Mouse (Mus musculus) induced T-regulatory cell, adult 2 months (primary cell): ENCODE results near the gene Chac2.
"Not testable (repeated sequence)": the region's sequence is repeated elsewhere in the genome, so short reads cannot be mapped to it uniquely, and the experiment has no call there.

Source experiments
- DNase-seq: peaks from one replicate; pipeline ENCODE4 v3.0.0-alpha.2; 2012; ENCODE audit warnings: low read depth

The Chac2 gene

DNA sequence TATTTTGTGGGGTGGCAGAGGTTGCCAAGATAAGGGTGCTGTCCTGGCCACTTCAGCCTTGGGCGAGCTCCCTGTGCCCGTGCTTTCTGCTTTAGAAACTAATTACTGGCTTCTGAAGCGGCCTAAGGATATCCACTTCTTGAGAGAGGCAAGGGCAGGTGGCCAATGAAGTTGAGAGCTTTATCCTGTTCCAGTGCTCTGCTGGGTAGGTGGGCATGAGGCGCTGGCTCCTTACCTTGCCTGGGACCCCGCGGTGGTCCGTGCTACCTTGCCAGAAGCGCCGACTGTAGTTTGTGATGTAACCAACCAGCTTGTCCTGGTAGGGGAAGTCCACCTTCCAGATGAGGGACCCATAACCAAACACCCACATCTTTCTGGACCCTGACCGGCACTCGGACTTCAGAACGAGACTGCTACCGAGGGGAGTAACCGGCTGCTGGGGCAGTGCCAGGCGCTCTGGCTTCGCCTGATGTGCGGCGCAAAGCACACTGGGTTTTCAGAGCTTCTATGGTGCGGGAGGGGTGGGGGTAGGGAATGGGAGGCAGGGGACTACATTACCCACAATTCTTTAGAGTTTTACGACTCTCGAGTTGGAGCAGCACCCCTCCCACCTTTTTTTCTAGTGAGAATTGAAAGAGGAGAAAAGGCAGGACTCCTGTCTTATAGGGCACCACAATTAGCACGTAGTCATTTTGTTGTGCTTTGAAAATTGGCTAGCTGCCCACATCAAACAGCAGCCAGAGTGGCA is at the start of gene Chac2:
Gene Chac2, minus strand, starts transcription at position 474 of the 748 bp plus-strand sequence.
- DNase-seq = peak; percentile 88

DNA sequence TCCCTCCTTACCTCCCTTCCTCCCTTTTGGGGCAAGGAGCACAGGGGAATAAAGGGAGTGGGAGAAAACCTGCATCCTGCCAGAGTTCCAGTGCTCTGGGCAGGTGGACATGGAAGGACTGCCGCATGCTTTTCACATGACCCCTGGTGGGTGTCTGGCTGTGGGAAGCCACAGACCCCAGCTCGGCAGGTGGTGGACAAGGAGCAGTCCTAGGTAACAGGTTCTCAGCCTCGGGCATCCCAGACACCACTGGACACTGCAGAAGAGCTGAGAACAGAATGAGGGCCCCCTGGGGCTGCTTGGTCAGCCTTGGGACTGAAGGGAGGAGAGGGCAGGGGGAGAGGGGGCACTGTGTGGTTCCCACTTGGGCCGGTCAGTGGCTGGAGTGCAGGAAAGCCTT is 48.8 kb upstream of the Chac2 start:
- DNase-seq = no peak

DNA sequence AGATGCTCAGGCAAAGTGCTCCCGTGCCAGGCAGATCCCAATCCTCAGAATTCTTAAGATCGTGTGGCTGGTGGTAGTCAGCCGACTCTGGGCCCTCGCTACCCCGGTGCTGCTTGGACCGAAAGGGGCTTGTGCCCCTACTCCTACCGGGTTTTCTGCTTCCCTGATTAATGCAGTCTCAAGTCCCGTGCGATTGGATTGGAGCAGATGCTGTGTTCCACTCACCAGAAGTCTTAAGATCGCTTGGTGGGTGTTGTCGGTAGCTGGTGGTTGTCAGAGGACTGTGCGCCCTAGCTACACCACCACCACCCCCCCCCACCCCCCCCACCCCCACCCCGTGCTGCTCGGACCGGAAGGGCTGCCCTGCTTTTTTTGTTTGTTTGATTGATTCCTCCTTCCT is 31.3 kb upstream of the Chac2 start:
- not testable (repeated sequence) for DNase-seq

DNA sequence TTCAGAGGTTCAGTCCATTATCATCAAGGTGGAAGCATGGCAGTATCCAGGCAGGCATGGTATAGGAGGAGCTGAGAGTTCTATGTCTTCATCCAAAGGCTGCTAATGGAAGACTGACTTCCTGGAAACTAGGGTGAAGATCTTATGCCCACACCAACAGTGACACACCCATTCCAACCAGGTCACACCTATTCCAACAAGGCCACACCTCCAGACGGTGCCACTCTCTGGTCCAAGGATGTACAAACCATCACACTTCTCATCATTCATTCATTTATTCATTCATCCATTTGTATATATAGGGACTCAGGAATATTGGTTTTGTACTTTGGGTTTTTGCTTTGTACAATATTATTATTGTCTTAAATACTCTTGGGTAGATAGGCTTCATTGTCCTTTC is 23.5 kb upstream of the Chac2 start:
- DNase-seq = not testable (repeated sequence)

DNA sequence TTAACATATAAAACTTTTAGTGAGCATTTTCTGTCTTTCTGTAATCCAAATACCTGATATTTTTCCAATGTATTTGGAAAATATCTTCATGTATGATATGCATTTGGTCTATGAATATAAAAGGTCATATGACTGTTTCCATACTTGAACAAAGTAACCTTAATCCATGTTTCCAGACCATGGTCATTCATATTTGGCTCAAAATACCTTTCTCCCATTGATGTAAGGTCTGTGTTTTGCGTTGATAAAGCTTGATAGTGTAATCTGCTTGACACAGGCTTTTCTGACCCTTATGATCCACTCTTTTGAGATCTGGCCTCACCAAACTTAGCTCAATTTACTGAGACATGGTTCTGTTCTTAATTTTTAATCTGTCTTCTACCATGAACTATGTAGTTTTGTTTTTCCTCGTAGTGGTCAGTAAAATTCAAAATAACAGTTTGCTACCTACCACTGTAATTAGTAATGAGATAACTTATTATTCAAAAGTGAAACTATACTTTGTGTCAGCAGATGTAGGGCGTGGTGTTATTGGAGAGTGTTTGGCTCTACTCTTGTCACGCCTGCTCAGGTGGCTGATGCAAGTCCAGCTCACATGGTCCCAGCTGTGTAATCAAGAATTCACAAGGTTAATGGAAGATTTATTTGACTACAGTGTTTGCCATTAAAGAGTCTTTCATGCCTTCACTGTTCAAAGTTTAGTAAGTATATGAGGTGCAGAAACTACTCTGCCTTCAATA is 15.2 kb upstream of the Chac2 start:
- no peak for DNase-seq

DNA sequence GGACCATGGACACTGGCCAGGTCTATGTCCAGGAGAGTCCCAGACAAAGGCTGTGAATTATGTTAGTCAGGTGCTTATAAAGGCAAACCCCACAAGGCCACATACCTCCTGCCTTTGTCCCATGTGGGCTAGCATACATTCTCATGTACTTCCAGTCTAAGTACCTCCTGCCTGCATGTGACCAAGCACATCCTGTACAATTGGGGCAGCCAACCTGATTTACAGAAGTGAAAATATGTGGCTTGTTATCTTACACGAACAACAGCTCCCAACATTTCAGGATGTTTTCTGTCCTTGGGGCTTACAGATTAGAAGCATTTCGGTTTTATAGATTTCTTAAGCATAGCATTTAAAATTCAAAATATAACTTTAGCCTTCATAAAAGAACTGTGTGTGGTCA is 13.9 kb upstream of the Chac2 start:
- DNase-seq = no peak

DNA sequence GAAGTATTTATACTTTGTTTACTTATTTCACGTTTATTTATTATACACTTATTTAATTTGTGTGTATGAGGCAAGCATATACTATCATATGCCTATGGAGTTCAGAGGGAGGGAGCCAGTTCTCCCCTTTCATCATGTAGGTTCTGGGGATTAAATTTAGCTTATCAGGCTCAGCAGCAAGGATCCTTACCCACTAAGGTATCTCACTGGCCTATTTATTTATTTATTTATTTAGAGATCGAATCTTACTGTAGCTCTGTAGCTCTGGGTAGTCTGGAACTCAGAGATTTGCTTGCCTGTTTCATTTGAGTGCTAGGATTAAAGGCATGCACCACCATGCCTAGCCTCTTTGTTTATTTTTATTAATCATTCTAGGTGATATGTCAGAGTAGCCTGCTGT is 12.6 kb upstream of the Chac2 start:
- DNase-seq = no peak

DNA sequence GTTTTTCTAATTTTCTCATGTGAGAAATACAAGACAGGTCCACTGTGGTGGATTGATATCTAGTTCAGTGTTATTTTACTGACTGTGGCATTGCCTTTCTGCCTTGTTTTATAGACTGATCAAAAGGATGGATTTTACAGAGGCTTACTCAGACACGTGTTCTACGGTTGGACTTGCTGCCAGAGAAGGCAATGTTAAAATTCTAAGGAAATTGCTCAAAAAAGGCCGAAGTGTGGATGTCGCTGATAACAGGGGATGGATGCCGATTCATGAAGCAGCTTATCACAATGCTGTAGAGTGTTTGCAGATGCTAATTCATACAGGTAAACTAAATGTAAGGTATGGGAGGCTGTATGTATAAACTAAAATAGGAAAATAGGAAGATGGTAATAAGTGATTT is 12.0 kb upstream of the Chac2 start:
- no peak for DNase-seq

DNA sequence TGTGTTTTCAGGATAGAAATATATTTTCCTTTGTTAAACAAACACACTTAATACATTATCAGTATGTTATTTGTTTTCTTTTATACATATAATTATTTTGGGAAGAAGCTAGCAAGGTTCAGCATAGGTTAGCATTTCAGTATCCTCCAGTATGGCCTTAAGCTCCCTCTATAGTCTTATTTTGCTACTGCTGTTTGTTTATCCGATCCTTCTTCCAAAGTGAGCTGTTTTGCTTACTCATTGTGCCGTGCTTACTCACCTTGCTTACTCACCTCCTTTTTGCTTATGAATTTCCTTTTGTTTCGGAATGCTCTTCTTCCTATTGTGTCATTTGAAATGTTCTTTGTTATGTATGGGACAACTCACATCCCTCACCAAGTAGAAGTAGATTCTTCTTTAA is 10.5 kb upstream of the Chac2 start:
- DNase-seq = no peak

DNA sequence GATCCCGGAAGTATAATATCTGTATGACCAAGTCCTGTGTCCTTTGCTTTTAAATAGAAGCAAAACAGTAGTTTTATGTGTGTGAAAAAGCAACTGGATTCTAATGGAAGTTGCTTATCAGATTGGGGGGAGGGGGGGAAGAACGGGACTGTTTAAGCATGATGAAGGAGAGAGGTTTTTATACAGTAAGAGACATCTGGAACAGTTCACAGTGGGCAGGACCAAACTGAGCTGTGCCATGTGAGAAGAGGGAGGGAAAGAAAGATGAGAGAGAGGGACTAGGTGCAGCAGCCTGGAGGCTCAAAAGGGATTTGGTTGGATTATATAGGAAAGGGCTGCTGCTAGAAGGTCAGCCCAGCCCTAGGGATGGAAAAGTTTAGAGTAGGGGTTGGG is 471 bp upstream of the Chac2 start:
- DNase-seq = no peak

DNA sequence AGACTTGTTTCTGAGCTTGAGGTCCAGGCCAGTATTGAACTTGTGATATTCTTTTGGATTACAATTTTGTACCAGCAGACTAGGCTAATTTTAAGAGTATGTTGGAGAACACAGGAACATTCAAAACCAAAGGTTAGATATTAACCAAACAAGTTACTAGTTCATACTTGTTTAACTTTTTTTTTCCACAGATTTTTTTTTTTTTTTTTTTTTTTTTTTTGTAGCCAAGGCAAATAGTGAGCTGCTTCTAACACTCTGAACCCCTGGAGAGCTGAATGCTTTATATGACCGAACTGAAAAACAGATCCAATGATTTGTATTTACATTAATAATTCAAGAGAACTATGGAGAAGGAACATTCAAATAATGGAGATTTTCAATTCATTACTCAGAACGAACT is 913 bp downstream of the Chac2 start:
- peak; percentile 7 for DNase-seq

DNA sequence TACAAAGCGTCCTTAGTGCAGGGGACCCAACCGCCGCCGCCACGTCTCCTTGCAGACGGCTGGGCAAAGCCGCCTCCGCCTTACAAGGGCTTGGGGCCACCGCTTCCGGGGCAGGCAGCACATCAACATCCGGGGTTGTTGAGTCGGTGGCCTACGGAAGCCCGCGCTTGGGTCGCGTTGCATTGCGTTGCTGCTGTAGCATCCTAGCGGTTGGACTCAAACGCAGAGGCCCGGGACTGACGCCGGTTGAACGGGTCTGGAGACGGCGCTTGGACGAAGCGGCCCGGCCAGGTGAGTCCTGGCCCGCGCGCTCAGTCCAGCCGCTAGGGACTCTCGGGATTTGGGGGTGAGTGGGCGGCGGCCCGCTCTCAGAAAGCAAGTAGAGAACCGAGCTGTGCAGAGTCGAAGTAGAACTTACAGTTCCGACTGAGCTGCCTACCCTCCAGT is 31.8 kb downstream of the Chac2 start, which contains the start of gene Erlec1:
Gene Erlec1, minus strand, starts transcription at position 57 of the 447 bp plus-strand sequence.
- DNase-seq = peak; percentile 93

DNA sequence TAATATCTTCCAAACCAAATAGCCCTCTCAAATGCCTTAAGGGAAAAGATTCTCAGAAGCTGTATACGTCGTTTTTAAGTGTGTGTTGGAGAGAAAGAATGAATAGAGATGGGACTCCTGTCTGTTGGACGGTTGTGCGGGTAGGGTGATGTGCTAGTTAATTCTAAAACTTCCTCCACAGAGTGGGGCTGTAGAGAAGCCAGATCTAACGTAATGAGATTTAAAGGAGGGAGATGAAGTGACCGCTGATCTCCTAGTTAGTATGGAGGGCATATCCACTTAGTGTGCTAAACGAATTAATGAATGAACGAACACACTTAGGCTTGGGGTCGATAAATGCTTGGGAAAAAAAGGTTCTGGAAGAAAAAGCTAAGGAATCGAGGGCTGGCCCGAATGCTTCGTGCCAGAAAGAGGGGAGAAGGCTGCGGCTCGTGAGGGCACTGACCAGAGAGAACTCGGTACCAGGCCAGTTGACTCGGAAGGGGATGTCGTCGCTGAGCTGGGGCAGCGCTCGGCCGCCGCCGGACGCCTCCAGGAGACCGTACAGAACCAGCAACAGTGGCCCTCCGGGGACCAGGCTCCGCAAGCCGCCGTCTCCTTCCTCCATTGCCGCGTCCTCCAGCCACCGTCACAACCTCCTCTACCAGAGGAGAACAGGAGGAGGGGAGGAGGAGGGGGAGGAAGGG is 32.5 kb downstream of the Chac2 start:
- peak; percentile 68 for DNase-seq

DNA sequence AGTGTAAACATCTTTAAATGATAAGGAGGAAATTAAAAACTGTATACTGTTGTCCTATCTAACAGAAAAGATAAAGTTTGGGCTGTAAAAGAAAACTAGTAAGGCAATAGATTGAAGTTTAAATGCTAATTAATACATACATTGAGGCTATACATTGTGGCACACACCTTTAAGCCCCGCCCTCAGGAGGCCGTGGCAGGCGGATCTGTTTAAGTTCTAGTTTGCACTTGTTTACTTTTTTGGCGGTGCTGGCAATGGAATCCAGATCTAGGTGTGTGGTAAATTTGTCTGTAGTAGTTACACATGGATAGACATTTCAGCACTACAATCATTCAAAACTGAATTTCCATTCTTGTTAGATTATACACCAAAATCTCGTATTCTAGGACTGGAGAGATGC is 33.3 kb downstream of the Chac2 start:
- DNase-seq = peak; percentile 43

DNA sequence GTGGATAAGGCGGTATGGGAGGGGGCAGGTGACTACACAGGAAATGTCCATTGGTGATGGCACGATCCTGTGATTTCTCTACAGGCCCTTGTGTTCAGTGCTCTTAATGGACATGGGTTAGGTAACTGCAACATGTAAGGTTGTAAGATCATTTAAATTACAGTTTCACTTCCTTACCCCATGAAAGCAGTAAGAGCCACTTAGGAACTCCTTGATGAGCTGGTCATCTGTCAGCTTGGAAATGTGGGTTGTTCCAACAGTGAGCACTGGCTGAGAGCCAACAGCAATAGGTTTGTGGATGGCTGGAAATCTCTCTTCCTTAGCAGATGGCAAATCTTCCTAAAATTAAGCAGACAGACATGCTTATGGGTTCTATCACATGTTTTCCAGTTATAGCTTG is 42.6 kb downstream of the Chac2 start:
- no peak for DNase-seq

DNA sequence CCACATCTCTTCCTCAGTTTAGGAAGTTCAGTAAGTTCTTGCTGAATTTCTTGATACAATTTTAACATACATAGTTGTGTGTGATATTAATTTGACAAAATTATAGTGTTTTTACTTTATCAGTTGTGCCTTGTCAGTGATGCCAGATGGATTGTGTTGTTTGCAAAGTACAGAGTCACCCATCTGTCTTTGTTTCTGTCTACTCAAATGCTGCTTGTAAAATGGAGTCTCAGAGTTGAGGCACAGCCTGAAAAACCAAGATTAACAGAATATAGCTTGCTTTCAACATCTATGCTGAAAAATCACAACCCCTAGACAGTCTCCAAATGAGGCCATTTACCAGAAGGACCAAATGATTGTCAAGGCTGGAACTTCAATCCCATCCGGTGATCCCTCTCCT is 57.7 kb downstream of the Chac2 start:
- DNase-seq = no peak

DNA sequence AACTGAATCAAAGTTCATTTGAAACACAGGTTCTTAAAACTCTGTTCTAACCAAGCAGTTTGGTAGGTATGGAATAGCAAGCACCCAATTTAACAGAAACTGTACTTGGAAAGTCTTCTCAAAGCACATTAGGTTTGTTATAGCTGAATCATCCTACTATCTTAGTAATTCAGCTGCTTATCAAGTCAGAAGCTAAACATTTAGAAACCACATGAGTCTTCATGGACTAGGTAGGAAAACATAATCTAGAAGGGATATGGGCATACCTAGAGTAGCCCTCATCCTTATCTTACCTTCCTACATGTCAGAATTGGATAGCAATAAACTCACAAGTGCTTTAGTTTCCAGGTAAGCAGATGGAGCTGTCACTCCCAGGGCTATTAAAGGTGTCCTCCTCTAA is 58.1 kb downstream of the Chac2 start:
- DNase-seq = no peak
